Mouse (Mus musculus): Measurements from ENCODE around the gene Lrrk1.

The Lrrk1 gene

DNA sequence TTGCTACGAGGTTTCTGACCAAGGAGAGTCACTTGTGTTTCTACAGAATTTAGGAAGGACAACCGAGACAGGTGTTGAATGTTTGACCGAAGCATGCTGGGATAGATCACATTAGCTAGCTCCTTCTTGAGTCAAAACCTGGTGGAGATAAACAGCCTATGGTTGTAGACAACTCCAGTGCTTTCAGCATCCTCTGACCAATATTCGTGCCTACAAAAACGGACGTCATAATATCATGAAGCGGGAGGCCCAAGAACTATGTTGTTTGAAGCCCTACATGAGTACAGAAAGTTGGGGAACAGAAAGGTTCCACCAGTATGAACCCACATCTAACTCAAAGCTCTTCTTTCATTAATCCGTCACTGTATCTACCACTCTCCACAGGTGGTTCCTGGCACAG is 3.3 kb downstream of the Lrrk1 start:
- no peak for DNase-seq (ENCODE audit: low spot score in 2 of 2)

DNA sequence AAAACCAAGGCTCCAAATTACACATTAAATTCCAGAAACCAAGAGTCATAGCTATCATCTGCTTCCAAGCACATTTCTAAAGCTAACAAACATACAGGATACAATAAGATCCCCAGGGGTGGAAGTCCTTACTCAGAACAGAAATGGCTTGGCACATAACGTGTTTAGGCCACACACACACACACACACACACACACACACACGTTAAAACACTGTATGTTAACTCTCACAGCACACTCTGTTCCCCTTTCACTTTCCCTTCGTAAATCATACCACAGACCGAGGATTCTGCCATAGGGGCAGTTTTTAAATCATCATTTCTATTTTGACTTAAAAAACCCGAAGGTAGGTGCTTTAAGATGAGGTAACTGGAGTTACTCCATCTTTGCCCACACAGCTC is 3.9 kb downstream of the Lrrk1 start:
- no peak for DNase-seq (ENCODE audit: low spot score in 2 of 2)

DNA sequence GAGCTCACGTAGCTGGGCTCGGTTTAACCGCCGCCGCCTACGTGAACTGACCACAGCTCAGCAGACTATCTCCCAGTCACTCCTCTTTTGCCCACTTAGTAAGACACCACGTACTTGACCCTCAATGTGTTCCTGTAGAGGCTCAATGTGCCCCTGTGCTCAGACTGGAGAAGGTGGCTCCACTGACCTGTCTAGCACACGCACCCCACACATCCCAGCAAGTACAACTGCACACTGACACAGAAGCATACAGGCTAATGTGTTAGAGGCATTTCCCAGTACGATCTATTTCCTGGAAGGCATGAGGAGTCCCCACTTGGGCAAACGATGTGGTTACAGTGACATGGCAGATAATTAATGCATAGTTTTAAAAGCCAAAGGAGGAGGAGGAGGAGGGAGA is 11.6 kb downstream of the Lrrk1 start:
- DNase-seq (ENCODE audit: low spot score in 2 of 2): no peak

DNA sequence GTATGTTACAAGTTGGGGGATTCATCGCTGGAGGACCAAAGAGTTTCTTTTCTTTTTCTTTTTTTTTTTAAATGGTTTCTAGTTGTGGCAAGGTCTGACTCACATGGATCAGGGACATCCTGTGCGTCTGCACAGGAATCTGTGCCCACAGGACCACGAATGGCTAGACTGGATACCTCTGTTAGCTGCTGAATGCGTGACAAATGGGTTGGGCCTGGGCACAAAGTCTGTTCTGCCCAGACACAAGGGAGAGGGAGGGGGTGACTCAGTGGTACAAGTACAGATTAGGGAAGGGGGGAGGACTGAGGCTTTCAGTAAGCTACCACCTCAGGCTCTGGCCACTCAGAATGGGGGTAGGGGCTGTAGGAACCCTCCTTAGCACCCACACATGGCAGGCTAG is 12.4 kb downstream of the Lrrk1 start:
- no peak for DNase-seq (ENCODE audit: low spot score in 2 of 2)

DNA sequence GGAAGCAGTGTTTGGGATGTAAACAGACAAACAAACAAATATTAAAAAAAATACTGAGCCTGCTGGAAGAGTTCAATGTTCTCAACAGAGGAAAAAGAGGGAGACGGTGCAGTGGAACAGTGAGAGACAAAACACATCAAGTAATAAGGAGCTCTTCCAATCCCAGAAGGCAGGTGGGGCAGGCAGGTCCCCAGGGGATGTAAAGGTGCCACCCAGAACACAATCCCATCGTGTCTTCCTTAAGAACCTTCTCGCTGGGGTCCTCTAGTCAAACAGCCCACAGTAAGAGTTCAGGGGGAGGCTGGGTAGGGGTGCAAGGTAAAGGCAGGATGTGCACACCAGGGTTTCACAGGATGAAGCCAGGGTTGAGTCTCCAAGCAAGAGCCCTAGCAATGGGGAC is 14.8 kb downstream of the Lrrk1 start:
- DNase-seq (ENCODE audit: low spot score in 2 of 2): no peak

DNA sequence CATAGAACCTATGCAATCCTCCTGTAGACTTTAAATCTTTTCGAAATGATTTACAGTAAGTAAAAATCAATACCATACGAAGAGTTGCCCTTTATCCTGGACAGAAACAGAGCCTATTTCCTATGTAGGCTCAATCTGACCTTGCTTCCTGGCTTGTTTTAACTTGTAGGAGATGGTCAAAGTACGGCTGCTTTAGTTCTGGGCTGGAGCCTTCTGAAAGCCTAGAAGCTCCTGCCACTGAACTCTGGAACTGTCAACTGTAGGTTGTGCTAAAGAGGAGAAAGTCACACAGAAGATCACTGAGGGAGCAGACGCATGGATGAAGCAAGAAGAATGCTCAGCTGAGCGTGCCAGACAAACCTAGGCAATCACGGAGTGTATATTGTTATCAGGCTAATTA is 17.2 kb downstream of the Lrrk1 start:
- no peak for DNase-seq (ENCODE audit: low spot score in 2 of 2)

DNA sequence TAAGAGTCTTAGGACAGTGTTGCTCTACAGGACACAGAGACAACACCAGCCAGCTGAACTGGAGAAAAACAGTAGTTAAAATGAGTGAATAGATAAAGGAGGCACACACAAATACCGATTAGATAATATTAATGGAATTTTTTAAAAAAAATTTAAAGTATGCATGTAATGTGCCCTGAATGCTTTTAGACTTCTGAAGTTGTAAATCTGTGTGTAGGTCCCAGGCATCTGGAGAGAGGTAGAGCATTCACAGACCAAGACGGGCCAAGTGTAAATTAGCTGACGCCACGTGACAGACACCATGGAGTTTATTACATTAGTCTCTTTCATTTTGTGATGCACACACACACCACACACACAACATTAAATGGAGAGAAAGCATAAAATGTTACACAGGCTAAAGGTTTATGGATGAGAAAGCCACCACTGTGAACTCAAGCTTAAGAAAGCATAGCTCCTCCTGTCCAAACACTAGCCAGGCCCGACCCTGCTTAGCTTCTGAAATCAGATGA is 18.2 kb downstream of the Lrrk1 start:
- DNase-seq (ENCODE audit: low spot score in 2 of 2): no peak

DNA sequence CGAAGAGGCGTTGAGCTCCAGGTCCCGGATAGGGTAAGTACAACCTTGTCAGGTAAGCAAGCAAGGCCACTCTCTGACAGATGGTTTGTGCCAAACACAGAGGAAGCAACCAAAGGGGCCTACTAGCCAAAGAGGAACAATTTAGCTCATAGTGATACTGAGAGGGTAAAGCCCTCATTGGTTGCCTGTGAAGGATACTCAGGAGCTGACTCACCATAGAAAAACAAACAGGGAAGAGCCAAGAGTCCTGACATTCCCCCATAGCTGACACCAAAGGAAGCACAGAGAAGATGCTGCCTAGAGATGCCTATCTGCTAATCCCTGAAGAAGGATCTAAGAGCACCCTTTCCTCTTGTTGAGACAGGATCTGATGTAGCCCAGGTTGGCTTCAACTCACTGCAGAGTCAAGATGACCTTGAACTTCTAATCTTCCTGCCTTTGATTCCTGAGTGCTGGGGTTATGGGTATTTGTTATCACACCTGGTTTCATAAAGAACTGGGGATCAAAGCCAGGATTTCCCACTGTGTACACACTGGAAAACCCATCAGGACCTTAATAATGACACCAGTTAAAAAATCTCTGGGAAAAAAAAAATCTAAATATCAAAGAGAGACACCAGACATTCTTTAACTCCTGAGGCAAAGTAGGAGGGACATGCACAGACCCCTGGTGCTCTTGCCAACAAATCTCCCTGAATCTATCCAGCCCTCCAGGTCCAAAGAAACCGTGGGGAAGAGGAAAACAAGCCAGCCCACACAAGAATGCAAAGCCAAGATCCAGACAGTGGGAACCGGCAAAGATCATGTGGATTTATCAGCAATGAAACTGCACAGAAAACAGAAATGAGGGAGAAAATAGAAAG is 18.8 kb downstream of the Lrrk1 start:
- no peak for DNase-seq (ENCODE audit: low spot score in 2 of 2)

DNA sequence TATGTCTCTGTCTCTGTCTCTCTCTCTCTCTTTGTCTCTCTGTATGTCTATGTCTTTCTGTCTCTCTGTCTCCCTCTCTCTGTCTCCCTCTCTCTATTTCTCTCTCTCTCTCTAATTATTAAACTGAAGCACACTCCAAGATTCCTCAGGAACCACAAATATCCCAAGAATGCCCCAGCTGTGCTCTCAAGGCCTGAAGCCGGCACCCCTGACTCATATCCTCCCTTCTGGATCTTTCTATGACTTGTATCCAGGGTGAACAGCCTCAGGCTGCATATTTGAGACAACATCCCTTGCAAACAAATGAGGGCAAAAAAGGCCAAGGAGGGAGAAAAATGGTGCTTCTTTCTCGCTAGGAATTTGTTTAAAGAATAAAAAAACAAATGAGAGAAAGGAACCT is 22.2 kb downstream of the Lrrk1 start, which contains the start of gene Gm10974:
Gm10974 (plus strand) TSS at position 2 of the 400 bp plus-strand sequence.
- no peak for DNase-seq (ENCODE audit: low spot score in 2 of 2)

DNA sequence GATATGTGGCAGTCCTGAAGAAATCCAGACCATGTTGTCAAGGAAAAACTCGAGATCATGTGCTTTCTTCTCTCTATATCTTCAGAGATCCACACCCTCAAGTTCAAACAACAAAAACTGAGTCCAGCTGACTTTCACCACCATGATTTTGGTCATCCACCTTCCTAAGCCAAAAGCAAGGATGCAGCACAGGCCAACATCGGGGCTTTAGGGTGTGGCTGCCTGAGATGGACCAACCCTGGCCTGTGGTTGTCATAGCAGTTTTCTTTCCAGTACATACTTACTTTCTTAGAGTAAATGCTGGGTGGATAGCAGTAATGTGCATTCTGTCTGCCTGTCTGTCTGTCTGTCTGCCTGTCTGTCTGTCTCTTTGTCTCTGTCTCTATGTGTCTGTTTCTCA is 22.7 kb downstream of the Lrrk1 start:
- no peak for DNase-seq (ENCODE audit: low spot score in 2 of 2)

DNA sequence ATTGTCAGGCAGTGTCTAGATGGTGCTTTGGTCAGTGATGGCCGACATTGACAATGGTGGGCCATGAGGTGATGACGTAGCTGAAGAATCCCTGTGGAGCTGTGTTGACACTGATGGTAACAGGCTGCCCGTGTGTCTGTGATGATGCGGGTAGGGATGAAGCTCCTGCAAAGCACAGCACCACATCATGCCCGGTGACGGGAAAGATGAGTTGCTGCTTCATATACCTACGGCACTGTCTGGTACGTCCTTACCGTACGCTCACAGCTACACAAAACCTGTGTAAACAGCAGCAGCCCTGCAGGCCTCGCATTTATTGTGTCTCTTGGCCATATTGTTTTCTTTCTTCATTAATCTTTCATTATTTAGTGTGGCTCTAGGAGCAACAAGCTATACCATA is 23.7 kb downstream of the Lrrk1 start:
- DNase-seq (ENCODE audit: low spot score in 2 of 2): no peak

DNA sequence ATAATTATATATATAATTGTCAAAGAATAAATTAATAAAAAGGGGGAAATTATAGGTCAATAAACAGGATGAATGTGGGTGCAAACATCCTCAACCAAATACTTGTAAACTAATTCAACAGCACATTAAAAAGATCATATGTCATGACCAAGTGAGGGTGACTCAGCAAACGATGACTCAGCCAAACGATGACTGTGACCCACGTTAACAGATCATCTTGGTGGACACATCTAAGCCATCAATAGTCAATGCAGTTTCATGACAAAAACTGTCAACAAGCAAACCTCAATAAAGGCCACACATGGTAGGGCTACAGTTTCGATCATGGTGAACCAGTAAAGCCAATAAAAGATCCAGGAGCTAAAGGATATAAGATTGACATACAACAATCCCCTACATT is 29.1 kb downstream of the Lrrk1 start:
- DNase-seq (ENCODE audit: low spot score in 2 of 2): no peak

DNA sequence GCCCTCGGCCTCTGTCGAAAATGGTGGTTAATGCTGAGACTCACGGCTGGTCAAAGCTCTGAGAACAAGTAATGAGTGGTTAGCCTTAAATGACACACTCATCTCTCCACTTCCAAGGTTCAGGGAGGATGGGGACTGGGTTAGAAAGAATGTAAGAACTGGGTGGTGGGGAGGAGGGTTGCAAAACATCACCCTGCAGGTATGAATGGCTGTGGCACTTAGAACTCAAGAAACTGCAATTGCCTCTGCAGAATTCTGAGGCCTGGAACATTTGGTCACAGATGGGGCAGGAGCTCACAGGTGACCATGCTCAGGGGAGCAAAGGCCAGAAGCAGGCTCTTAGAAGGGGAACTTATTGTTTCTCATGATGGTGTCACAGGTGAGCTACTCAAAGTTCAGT is 29.7 kb downstream of the Lrrk1 start:
- DNase-seq (ENCODE audit: low spot score in 2 of 2): no peak

DNA sequence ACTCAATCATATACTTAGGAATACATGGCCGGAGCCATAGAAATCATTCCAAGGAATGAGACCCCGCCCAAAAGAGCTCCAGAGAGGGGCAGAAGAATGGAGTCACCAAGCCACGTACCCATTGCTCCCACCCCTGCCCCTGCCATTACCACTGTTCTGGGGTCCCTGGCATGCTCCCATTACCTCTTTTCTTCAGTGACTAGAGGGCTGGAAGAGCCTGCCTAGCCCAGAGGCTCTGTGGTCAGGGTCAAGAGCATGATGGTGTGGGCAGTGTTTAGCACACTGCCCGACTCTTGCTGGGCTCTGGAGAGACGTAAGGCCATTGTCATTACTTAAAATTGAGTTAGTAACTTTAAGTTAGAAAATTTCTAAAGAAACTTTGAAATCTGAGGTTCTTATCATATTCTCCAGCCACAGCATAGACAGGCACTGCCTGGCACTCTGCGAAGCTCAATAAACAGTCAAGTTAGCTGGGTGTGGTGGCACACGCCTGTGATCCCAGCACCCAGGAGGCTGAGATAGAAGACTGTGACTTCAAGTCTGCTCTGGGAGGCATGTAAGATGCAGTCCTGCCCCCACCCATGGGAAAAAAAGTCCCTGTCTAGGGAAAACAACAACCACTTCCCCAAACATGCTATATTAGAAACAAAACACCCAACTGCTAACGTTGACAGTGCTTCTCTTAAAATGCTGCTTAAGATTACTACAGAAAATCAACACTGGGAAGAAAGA is 32.2 kb downstream of the Lrrk1 start:
- DNase-seq (ENCODE audit: low spot score in 2 of 2): no peak

DNA sequence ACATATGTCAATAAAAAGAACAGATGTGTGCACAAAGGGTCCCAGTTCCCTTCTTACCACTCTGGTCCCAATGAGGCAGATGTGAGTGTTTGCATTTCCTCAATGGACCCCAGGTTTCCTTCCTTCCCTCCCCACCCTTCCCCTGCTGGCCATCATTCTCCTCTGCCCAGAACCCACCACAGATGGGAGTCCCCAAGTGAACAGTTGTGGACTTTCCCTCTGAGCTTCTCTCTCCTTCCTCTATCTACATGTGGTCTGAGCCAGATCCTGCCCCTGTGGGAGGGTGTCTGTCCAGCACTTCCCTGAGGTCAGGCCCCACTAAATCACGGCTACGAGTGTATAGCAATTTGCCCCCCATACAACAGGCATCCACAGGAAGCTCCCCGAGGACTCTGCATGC is 33.2 kb downstream of the Lrrk1 start:
- no peak for DNase-seq (ENCODE audit: low spot score in 2 of 2)

DNA sequence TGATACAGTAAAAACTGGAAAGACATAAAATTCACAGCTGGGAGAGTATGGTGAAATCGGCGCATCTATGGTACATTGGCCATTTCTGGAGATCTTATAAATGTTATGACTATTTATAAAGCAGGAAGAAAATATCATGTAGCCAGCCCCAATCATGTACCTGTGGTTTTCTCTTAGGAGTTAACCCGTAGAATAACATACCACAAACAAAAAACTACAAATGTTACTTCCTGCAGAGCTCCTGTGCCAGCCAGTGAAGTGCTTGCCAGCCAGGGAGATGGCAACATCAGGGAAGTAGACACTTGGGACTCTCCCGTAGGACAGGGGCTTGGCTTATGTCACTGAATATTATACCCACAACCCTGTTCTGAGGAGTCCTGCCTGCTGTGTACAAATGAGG is 37.1 kb downstream of the Lrrk1 start:
- no peak for DNase-seq (ENCODE audit: low spot score in 2 of 2)

DNA sequence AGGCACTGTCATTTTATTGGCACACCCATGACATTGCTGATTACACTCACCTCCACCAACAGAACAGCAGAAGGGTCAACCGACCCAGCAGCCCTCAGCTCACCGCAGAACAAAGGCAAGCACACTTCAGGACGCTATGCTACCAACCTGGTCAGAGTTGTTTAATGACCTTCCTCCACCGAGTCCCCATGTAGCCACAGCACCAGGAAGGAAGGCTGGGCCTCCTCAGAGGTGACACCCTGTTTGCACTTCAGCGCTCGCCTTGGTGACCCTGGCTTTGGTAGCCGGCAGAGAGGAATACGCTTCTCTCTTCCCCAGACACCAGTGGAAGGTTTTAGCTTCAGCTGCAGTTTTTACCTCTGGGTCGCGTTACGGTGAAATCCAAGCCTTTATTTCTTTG is 38.5 kb downstream of the Lrrk1 start:
- no peak for DNase-seq (ENCODE audit: low spot score in 2 of 2)

DNA sequence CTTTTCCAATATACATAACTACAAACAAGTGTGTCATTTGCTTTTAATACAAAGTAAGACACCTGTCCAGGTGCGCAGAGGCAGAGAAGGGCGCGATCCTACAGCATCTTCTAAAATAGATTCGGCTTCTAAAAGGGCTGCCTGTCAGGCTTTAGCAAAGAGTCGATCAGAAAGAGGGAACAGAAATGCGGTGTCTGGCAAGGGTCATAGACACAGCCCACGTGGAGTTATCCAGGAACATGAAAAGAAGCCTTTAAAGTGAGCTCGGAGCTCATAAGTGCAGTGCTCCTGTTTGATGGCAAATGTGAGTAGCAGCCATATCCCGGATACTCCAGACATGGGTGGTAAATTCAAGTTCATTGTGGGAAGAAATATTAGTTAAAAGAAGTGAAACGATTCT is 39.6 kb downstream of the Lrrk1 start:
- no peak for DNase-seq (ENCODE audit: low spot score in 2 of 2)

DNA sequence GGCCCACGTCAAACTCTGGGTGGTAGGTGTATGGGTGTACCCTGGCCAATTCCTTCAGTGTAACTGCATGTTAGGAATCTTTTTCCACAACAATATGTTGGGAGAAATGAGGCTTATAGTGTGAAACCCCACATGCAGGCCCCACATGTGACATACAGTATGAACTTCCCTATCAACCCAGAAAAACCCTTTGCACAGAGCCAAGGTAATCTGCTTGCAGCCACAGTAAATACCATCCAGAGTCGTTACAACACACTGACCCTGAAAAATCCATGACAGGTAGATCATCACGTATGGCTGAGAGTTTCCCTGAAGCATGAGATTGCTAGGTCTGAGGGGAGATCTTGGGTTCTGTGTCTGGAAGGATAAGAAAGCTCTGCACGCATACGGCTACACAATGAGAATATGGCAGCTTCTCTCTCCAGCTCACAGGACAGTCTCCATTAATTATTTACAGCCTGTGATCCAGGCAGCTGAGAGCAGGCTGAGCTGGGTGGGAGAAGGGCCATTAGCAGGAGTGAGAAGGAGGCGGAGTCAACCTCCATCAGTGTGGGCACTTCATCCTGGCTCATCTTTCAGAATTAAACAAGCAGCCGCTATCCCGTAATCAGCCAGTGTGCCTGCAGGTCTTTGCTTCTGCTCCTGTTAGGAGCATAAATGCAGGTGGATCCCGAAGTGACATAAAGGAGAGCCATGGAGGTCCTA is 41.0 kb downstream of the Lrrk1 start:
- DNase-seq (ENCODE audit: low spot score in 2 of 2): no peak

DNA sequence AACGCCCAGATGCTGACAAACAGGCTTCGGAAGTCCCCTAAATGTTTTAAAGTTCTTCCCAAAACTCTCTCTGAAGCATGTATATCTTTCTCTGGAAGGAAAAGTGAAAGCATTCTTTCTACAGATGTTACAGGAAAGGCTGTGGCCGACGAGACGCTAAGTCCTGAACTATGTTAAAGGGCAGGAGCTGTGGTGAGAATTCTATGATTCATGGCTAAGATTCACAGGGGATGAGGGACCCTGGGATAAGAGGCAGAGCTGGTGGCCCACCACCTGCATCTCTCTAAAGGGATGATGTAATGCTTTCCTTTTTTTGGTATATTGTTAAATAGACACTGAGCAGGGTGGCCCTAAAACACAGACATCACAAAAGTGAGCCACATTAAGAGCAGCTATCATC is 44.8 kb downstream of the Lrrk1 start:
- no peak for DNase-seq (ENCODE audit: low spot score in 2 of 2)

DNA sequence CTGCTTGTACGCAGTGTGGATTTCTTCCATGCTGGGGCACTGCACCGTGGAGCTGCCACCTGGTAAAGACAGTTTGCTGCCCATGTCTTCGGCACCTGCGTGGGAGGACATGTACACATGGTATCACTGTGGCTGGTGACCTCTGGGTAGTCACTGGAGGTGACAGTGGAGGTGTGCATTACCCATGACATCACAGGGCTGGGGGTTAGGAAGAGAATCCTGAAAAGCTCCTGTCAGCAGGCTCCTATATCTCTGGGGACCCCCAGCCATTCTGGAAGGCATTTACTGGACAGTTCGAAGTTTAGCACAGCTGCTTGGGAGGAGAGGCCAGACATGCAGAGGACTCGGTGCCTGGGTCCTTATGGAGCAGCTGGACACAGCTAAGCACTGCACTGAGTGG is 45.3 kb downstream of the Lrrk1 start:
- no peak for DNase-seq (ENCODE audit: low spot score in 2 of 2)

DNA sequence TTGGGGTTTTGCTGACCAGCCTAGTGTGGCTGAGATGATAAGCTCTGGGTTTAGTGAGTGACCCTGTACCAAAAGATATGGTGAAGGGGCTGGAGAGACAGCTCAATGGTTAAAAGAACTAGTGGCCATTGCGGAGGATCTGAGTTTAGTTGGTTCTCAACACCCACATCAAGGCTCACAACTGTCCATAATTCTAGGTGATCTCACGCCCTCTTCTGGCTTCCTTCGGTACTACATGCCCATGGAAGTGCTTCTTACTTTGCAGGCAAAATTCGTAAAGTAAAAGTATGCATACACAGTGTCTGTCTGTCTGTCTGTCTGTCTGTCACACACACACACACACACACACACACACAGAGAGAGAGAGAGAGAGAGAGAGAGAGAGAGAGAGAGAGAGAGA is 45.8 kb downstream of the Lrrk1 start:
- DNase-seq (ENCODE audit: low spot score in 2 of 2): no peak

All from right cerebral cortex, postnatal 36 days (tissue).